Mouse (Mus musculus) G1E (cell line): ENCODE data around the gene Acyp1.

Experiments used
- CTCF ChIP-seq: IDR thresholded peaks from 2 replicates; pipeline ENCODE4 v1.5.1; 2012; ENCODE audit warnings: low read depth, low read length, inconsistent platforms, mixed read lengths
- GATA1 ChIP-seq: IDR thresholded peaks from 2 replicates; pipeline ENCODE4 v1.6.1; 2012; ENCODE audit warnings: borderline replicate concordance, low read length, inconsistent platforms, mixed read lengths
- POLR2AphosphoS5 ChIP-seq: IDR thresholded peaks from 2 replicates; pipeline ENCODE4 v1.6.1; 2012; ENCODE audit warnings: low read depth, low read length, inconsistent platforms; ENCODE audit not compliant: insufficient replicate concordance

DNA sequence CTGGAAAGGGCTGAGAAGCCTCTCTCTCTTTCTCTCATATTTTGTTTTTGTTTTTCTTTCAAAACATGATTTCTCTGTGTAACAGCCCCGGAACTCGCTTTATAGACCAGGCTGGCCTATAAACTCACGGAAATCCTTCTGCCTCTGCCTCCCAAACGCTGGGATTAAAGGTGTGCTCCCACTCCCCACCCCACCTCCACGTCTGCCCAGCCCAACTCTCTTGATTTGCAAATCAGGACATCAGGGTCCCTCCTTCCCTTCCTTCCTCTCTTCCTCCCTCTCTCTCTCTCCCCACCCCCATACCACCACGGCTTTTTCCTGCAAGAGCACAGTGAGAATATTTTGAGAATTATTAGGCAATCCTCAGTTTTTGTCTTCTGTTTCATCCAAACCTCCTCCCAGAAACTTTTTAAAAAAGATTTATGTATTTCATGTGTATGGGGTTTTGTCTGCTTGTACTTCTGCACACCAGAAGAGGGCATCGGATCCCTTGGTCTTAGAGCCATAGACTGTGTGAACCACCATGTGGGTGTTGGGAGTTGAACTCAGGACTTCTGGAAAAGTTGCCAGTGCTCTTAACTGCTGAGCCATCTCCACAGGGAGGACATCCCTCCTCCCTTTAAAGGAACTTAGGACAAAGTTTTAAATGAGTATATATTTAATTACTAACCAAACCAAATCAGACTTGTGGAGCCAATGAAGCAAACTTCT is 17.0 kb downstream of the Acyp1 start:
- TF ChIP-seq CTCF (no peak), POLR2AphosphoS5 (no peak), GATA1 (no peak)
